Mouse (Mus musculus): ENCODE measurements around the gene Set.

The Set gene

DNA sequence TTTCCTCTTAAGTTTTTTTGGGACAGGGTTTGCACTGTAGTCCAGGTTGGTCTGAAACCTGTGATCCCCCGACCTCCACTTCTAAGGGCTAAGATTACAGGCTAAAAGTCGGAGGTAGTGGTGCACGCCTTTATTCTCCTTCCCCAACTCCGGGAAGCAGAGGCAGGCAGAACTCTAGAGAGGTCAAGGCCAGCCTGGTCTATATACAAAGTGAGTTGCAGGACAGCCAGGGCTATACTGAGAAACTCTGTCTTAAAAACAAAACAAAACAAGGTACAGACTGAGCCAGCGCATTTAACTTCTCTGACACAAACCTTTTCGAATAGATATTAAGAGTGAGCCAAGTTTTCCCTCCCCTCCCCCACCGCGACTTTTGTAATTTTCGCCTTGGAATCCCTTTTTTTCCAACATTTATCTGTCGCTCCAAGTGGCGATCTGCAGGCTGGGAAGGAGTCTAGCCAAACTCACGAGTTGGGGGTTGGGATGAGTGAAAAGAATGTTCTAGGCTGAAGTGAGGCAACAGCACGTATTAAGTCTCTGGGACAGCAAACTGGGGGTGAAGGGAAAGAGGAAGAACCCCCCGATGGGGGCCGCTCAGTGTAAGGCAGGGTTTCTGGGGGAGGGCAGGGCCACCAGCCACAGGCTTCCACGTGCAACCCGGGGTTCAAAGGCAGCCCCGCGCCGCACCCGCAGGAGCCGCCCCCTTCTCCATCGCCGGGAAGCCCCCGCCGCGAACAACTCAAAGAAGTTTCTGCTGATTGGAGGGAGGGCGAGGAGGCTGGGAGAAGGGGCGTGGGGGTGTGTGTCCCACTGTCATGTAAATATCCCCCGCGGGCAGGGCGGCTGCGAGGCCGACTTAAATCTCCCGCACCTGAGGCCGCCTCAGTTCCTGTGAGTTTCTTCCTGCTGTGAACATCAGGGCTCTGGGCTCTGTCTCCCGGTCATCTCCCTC lies 4.3 kb downstream of the Set start:
- peak; percentile 79 for DNase-seq (ENCODE audit: low read depth, low spot score)

DNA sequence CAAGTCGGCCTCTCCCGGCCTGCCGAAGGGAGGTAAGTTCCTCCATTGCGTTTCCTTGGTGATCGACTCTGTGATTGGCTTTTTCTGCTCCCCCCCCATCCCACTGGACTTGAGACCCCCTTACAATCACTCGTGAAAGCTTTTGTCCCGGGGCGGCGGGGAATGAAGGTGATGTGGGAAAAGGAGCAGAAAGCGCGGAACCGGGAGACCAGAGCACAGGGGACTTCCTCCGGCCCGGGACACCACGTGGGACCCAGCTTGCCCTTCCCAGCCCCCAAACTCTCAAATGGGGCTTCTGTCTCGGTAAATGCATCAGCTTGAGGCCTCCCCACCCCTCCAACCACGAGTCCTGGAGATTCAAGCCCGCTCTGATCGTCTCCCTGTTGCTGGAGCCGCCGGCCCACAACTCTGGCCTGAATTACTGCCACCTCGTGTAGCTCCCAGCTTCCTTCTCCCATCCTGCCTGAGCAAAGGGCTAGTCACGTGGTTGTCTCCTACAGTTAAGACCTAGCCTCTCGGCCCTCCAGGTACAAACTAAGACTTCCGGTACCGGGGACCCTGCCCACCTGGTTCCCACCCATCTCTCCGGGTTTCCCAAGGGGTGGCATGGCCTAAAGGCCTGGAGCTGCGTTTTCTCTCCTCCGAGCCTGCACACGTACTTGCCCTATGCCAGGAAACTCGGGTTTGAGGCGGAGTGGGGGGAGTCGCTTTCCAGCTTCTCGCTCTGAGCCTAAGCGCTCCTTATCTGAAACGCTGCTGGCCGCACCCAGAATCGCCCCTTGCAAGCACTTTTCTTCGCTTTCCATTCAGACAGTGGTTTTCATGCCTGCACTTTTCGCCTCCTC lies 5.3 kb downstream of the Set start:
- peak; percentile 65 for DNase-seq (ENCODE audit: low read depth, low spot score)

DNA sequence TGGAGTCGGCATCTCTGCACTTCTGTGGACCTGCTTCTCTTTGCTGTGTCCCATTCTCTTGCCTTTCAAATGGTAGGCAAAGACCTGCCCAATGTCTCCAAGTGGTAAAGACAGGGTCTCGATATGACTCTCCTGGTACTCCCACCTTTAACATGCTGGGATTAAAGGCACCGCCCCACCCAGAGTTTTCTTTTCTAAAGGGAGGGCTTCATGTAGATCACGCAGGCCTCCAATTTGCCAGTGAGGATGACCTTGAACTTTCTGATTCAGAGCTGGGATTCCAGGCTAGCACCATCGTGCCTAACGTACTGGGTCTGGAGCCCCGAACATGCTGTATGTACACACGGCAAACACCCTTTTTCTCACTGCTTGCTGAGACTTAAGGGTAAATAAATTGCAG lies 6.1 kb downstream of the Set start:
- DNase-seq (ENCODE audit: low read depth, low spot score) = no peak

DNA sequence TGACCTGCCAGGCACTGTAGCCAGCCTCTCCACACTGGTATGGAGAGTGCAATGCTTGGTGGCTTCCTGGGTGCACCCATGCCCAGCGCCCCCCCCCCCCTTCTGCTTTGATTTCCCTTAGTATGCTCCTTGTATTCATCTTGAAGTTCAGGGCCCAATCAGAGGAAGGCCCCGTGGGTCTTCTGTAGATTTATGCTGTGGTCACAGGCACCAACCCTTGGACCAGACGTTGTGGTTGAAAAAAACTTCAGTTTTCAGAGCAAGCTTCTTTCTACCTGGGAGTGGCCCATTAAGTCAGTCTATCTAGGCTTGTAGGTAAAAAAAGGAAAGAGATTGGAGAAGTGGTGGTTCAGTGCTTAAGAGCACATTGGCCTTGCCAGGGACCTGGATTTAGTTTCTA lies 6.6 kb downstream of the Set start:
- DNase-seq (ENCODE audit: low read depth, low spot score) = no peak

DNA sequence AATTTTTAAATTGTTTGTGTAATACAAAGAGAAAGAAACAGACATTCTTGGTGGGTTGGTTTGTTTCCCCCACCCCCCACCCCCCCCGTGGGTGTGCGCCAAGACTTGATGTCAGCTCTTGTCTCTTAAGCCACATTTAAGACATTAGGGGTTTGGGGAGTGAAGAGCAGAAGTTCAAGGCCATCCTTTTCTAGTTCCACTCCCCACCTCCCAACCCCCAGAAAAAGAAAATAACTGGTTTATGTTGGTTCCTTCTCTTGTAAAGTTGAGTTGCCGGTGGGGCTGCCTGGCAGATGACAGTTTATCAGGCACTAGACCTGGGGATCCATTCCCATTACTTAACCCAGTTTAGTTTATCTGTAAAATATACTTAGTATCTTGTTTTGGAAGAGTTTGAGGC lies 7.1 kb downstream of the Set start:
- no peak for DNase-seq (ENCODE audit: low read depth, low spot score)

DNA sequence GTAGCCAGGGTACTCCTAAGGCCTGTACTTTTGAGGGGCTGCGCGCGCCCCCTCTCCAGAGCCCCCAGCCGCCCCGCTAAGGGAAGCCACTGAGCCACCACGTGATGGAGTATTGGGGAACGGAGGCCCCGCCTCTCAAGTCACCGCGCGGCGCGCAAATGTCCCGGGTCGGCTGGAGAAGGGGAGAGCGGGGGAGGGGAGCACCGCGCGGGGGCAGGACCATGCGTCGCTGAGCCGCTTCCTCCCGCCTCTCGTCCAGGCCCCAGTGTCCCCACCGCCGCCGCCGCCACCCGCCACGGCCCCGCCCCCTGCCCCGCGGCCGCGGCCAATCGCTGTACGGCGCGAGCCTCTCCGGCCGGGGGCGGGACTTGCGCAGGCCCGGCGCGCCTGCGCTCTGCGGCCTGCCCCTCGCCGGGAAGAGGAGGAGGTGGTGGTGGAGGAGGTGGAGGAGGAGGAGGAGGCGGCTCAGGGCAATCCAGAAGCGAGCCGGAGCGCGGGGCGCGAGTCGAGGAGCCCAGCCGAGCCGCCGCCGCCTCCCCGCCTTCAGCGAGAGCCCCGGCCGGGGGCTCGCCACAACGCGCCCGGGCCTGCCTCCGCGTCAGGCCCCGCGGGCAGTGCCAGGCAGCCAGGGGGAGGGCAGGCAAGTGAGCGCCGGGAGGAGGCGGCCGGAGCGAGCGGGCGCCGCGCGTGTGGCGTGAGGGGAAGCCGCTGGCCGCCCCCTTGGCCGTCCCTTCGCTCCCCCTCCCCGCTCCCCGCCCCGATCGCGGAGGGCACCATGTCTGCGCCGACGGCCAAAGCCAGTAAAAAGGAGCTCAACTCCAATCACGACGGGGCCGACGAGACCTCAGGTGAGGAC lies 9.1 kb downstream of the Set start:
- peak; percentile 98 for DNase-seq (ENCODE audit: low read depth, low spot score)

DNA sequence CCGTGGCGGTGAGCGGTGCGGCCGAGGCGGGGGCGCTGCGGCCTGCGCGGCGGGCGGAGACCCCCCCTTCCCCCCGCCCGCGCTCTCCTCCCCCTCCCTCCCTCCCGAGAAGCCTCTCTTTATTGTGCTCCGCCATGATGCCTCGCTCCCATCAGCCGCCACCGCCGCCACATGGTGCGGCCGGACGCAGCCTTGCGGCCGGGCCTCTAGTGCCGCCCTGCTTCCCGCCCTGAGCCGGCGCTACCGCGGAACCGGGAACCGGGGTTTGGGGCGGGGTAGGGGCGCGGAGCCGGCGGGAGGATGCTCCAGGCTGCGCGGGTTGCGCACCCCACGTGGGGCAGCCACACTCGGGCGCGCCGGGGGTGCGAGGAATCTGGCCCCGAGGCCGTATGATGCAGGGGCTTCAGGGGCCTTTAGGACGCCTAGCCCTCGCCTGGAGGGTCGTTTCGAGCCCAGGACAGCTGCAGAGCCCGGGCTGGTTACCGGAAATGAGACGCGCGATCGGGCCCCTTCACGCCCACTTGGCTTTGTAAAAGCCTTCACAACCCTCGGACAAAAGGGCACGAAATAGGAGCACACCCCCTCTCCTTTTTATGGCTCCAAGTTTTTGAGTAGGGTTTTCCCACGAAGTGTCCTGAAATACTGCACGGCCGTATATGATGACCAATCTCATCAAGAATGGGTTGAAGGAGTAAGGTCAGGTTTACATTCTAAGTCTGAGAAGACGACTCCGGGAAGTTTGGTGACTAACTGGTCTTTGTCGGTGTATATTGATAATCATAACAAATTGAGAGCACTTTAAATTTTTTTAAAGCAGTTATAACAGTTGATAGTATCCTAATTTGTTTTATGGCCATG lies 10.1 kb downstream of the Set start:
- DNase-seq (ENCODE audit: low read depth, low spot score) = no peak

DNA sequence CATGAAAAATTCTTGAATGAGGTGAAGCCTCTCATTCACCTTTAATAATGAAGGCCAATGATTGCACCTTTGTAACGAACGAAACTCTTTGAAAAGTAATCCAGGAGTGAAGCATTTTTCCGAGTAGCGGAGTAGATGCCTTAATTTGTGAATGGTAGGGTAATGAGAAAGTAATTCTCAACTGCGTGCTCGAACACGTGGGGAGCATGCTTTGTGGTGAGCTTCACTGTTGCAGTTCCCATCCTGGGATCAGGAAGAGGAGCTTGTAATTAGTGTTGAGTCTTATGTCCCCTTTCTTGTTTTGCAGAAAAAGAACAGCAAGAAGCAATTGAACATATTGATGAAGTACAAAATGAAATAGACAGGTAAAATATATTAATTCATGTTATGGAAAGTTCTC lies 10.8 kb downstream of the Set start:
- no peak for DNase-seq (ENCODE audit: low read depth, low spot score)

DNA sequence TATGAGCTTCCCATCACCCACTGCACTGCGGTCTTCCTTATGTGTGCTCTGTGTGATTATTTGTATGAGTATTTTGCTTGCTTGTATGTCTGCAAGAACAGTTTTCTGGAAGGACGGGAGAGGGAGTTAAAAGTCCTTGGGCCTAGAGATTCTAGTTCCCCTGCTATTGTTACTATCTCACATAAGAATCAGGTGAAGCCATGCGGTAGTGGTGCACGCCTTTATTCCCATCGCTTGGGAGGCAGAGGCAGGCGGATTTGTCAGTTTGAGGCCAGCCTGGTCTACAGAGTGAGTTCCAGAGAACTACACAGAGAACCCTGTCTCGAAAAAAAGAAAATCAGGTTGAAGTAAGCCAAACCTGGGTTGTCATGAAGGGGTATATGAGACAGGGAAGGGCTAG lies 15.7 kb downstream of the Set start:
- no peak for DNase-seq (ENCODE audit: low read depth, low spot score)

DNA sequence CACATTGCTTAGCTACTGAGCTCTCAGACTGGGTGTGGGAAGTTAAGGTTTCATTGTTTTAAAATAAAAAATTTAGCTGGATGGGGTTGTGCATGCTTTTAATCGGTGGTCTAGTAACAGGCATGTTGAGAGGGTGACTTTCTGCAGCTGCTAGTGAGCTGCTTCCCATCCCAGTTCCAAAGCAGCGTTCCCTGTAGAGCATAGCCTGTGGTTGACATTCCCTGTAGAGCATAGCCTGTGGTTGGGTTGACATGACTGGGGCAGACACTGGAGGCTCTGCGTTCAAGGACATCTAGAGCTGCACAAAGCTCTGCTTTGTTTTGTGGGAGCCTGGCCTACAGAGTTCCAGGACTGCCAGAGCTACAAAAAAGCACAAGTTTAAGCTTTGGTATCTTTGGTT lies 16.1 kb downstream of the Set start:
- DNase-seq (ENCODE audit: low read depth, low spot score) = no peak

DNA sequence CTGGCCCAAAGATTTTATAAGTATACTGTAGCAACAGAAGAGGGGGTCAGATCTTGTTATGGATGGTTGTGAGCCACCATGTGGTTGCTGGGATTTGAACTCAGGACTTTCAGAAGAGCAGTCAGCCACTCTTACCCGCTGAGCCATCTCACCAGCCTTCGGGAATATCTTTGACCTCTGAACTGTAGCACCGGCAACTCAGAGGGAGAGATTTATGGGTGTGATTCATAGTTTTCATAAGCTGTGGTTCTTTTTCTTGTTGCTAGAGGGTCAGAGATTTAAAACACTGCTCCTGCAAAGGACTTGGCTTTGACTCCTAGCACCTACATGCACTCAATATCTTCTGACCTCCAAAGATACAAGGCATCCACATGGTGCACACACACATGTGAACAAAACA lies 18.4 kb downstream of the Set start:
- no peak for DNase-seq (ENCODE audit: low read depth, low spot score)

DNA sequence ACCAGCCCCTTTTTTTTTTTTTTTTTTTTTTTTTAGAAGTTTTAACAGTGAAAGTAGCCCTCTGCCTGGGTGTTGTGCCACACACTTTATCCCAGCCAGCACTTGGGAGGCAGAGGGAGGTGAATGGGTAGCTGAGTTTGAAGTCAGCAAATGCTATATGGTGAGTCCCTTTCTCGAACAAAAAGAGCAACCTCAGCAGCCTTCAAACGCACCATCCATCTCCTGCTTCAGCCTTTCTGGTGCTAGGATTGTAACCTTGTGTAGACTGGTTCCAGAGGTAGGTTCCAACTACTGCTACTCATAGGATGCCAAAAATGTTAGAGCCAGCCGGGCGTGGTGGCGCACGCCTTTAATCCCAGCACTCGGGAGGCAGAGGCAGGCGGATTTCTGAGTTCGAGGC lies 19.3 kb downstream of the Set start:
- DNase-seq (ENCODE audit: low read depth, low spot score) = no peak

DNA sequence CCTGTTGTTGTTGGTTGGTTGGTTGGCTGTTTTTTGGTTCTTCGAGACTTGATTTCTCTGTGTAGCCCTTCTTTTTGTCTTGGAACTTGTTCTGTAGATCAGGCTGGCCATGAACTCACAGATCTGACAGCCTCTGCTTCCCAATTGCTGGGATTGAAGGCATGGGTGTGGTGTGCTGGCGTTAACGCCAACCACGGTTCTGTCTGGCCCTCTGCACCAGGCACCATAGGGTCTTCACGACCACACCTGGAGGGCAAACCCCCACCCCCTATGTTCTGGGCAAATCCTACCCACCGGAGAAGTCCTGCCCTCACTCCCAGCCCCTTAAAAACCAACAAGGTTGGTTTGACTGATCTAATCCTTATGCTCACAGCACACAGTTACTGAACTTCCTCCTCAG lies 19.8 kb downstream of the Set start:
- no peak for DNase-seq (ENCODE audit: low read depth, low spot score)

DNA sequence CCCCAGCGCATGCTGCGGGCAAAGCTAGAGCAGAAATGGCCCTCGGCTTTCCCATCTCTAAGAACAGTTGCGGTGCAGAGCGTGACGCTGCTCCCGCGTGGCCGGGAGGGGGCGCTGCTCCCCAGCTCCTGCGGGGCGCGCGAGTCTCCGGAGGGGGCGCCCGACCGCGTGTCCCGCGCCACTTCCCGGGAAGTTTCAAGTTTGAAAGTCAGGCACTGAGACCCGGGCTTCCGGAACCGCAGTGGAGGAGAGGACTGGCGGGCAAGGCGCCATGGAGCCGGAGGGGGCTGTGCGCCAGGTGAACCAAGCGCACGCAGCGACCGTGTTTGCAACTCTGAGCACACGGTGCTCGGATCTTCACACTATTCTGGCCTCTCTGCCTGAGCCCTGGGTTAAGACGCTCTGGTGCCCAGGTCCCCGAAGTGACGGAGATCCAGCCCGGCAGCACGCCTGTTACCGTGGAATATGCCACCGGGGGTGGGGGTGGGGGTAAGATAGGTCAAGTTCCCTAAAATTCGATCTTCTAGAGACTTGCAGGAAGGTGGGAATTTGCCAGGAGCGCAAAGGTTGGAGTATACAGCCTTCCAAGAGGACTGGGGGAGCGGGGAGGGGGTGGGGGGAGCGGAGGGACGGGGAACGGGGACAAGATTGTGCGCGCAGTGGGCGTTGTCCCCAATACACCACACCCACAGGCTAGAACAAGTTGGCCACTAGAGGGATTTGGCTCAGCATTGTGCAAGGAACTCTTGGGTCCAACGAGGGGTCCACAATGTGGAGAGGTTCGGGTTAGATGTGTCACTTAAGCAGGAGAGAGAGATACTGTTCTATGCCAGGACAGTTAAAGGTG lies 20.5 kb downstream of the Set start, which contains the start of gene Pkn3:
TSS of gene Pkn3 (plus strand) at position 183 of the 847 bp plus-strand sequence.
- DNase-seq (ENCODE audit: low read depth, low spot score) = peak; percentile 93

DNA sequence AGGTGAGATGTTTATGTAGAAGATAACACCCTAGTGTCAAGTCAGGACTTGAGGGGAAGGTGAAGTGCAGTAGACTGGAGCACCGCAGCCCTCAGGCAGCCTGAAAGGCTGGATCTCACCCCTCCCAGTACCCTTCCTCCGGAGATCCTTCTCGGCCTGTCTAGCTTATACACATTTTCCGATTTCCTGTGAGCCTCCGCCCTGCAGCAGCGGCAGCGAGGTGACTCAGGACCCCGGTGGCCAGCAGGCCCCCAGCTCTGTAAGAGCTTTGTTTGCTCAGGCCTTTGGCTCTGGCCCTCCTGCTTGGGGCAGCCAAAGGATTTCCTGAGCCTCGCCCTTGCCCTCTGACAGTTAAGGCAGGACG lies 21.2 kb downstream of the Set start:
- no peak for DNase-seq (ENCODE audit: low read depth, low spot score)

DNA sequence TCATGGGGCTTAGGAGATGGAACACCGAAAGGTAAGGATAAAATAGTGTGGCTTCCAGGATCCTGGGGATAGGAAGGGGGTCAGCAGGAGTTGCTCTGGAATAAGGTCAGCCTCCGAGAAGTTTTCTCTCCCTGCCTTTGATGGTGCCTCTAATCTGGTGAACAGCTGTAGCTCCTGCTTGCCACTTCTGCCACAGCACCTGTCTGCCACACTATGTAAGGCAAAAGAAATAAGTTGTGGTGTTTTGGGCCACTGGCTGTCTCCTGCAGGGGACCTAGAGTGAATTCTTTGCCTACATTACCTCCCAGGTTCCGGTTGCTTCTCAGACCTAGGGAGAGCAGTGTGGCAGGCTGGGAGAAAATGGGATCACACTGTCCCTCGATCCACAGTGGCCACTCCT lies 21.6 kb downstream of the Set start:
- no peak for DNase-seq (ENCODE audit: low read depth, low spot score)

DNA sequence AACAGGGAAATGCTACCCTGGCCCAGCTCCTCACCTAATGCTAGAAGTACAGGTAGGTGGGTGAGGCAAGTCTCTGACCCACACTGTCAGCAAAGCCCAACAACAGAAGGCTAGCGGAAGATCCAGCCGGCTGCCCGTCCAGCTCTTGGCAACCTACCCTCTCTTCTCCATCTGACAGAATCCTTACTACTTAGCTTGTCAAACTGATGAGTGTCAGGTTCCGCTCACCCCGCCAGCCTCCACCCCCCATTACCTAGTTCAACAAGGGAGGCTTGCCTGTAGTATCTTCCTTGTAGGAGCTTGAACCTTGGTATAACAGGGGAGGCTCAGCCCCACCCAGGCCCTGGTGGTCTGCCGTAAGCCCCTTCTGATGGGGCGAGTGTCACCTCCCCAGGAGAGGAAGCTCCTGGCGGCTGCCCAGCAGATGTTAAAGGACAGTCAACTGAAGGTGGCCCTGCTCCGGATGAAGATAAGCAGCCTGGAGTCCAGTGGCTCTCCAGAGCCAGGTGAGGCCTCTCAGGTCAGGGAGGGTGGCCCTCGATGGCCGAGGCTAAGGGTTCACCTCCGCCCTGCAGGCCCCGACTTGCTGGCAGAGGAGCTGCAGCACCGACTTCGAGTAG lies 23.1 kb downstream of the Set start:
- DNase-seq (ENCODE audit: low read depth, low spot score) = no peak

DNA sequence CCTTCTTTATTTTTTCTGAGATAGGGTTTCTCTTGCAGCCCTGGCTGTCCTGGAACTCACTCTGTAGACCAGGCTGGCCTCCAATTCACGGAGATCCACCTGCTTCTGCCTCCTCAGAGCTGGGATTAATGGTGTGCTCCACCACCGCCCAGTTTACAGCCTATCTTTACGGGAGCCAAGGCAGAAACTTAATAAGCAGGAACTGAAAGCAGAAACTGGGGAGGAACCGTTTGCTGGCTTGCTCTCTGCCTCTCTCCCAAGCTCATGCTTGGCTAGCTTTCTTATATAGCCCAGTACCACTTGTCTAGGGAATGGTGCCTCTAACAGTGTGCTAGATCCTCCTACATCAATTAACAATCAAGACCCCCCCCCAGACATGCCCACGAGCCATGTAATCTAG lies 26.9 kb downstream of the Set start:
- DNase-seq (ENCODE audit: low read depth, low spot score) = no peak

DNA sequence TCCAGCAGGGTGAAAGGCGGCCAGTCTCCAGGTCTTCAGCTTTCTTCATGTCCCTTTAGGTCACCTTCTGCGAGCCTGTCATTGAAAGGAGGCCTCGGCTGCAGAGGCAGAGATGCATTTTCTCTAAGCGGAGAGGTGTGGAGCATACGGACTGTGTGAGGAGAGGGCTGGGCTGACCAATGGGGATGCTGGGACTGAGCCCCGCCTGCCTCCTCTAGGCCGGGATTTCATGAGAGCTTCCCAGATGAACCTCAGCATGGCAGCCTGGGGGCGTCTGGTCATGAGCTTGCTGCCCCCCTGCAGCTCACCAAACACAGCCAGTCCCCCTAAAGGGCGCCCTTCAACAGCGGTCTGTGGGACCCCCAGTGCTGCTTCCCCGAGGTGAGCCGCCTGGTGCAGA lies 27.5 kb downstream of the Set start:
- no peak for DNase-seq (ENCODE audit: low read depth, low spot score)

DNA sequence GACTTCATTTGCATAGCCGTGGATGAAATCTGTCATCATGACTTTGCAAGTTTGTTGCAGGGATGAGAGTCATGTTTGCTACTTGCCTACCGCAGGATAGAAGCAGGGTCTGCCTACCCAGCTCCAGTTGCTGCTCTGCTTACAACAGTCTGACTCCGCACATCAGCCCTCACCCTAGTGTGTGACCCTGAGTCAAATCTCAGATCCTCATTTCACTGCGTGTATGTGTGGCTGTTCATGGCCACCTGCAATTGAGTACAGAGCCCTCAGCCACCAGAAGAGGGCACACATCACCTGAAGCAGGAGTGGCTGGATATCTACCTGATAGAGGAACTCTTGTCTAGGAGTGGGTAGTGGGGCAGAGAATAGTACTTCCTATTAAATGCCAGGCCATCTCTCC lies 30.1 kb downstream of the Set start:
- DNase-seq (ENCODE audit: low read depth, low spot score) = no peak

All from mesoderm, embryonic 11.5 days (tissue).